Mouse (Mus musculus) testis, adult 2 months (tissue): Measurements from ENCODE around the gene Ppp1cc.

Experiments used
- CTCF ChIP-seq: fragments of 200-500 bp; IDR thresholded peaks from 2 replicates; pipeline ENCODE4 v1.5.1; 2012; ENCODE audit warnings: low read depth, mild to moderate bottlenecking, inconsistent platforms, low read length, moderate library complexity; ENCODE audit not compliant: control insufficient read depth, insufficient read depth, insufficient replicate concordance
- POLR2A ChIP-seq: fragments of 200-500 bp; IDR thresholded peaks from 2 replicates; pipeline ENCODE4 v1.6.1; 2012; ENCODE audit warnings: low read depth, mild to moderate bottlenecking, inconsistent platforms, low read length, moderate library complexity; ENCODE audit not compliant: control insufficient read depth

- TF ChIP-seq CTCF: no peak
- peak; percentile 19; the same call in 1 of the 2 replicates for TF ChIP-seq POLR2A
Measured at GRCm38 (mm10) chr5:122158557-122159515, 758 bp downstream of the Ppp1cc start.
